Mouse (Mus musculus) MEL (cell line): ENCODE results near the gene Ppp1r18. TPM values are rescaled to one million over a fixed set of nuclear protein-coding genes. Genes with fewer than 3 reads are reported as not detected.

ENCODE experiments used
- DNase-seq: peaks from one replicate; pipeline ENCODE4 v3.0.0; 2011; ENCODE audit warnings: low read depth, low spot score
- H3K27ac ChIP-seq: 2 replicates; pipeline ENCODE4 v1.5.1; 2012; ENCODE audit warnings: low read depth, mild to moderate bottlenecking, control low read depth, low read length, moderate library complexity; ENCODE audit not compliant: control insufficient read depth
- H3K27me3 ChIP-seq, 2 experiments: fragments of 150-350 bp in 1 of 2; sonication (generic) in 1 of 2; 2 replicates each; pipeline ENCODE4 v1.6.1; 2012; ENCODE audit warnings: low read length in 2 of 2, mild to moderate bottlenecking in 2 of 2, improper control_type of control experiment in 1 of 2, moderate library complexity in 1 of 2; ENCODE audit not compliant: insufficient read depth in 2 of 2, control insufficient read depth in 1 of 2
- H3K36me3 ChIP-seq, 2 experiments: 2 replicates each; pipeline ENCODE4 v1.6.1; 2012 to 2014; ENCODE audit warnings: low read length in 2 of 2, improper control_type of control experiment in 1 of 2, inconsistent platforms in 1 of 2, mild to moderate bottlenecking in 1 of 2; ENCODE audit not compliant: insufficient read depth in 2 of 2, control insufficient read depth in 1 of 2
- H3K4me1 ChIP-seq, 2 experiments: fragments of 150-350 bp in 1 of 2; sonication (generic) in 1 of 2; 2 replicates each; pipeline ENCODE4 v1.6.1; 2012; ENCODE audit warnings: low read length in 2 of 2, improper control_type of control experiment in 1 of 2, mild to moderate bottlenecking in 1 of 2; ENCODE audit not compliant: insufficient read depth in 2 of 2, control insufficient read depth in 1 of 2
- H3K4me3 ChIP-seq, 2 experiments: fragments of 150-350 bp in 1 of 2; sonication (generic) in 1 of 2; 2 replicates each; pipeline ENCODE4 v1.5.1; 2012; ENCODE audit warnings: low read depth in 2 of 2, low read length in 2 of 2, mild to moderate bottlenecking in 2 of 2, moderate library complexity in 2 of 2, control low read depth in 1 of 2, improper control_type of control experiment in 1 of 2; ENCODE audit not compliant: control insufficient read depth in 1 of 2, insufficient read depth in 1 of 2
- H3K79me2 ChIP-seq: 2 replicates; pipeline ENCODE4 v1.6.1; 2012; ENCODE audit warnings: mild to moderate bottlenecking, low read length, moderate library complexity; ENCODE audit not compliant: control insufficient read depth, poor library complexity, insufficient read depth
- H3K9ac ChIP-seq: 2 replicates; pipeline ENCODE4 v1.6.1; 2012; ENCODE audit warnings: low read depth, mild to moderate bottlenecking, control low read depth, low read length, moderate library complexity; ENCODE audit not compliant: control insufficient read depth, poor library complexity, severe bottlenecking
- H3K9me3 ChIP-seq: fragments of 150-350 bp; sonication (generic); replicated peaks from 2 replicates; pipeline ENCODE4 v1.6.1; 2012; ENCODE audit warnings: mild to moderate bottlenecking, low read length, improper control_type of control experiment, moderate library complexity; ENCODE audit not compliant: insufficient read depth
- E2F4 ChIP-seq: IDR thresholded peaks from 2 replicates; pipeline ENCODE4 v1.6.1; 2011; ENCODE audit warnings: low read depth, low read length, improper control_type of control experiment, borderline replicate concordance
- ETS1 ChIP-seq: IDR thresholded peaks from 2 replicates; pipeline ENCODE4 v1.6.1; 2012; ENCODE audit warnings: low read depth, mild to moderate bottlenecking, inconsistent platforms, low read length, improper control_type of control experiment, moderate library complexity
- GABPA ChIP-seq: IDR thresholded peaks from 2 replicates; pipeline ENCODE4 v1.6.1; 2012; ENCODE audit warnings: low read depth, mild to moderate bottlenecking, inconsistent platforms, low read length, improper control_type of control experiment, moderate library complexity
- GATA1 ChIP-seq: IDR thresholded peaks from 2 replicates; pipeline ENCODE4 v1.6.1; 2011; ENCODE audit warnings: low read depth, low read length, improper control_type of control experiment
- JUND ChIP-seq: IDR thresholded peaks from 2 replicates; pipeline ENCODE4 v1.6.1; 2011; ENCODE audit warnings: low read depth, mild to moderate bottlenecking, improper control_type of control experiment, low read length
- MAFK ChIP-seq: IDR thresholded peaks from 2 replicates; pipeline ENCODE4 v1.6.1; 2011; ENCODE audit warnings: low read depth, mild to moderate bottlenecking, low read length, improper control_type of control experiment, borderline replicate concordance
- MAZ ChIP-seq: IDR thresholded peaks from 2 replicates; pipeline ENCODE4 v1.6.1; 2012; ENCODE audit warnings: low read depth, mild to moderate bottlenecking, inconsistent platforms, low read length, improper control_type of control experiment
- MYC ChIP-seq: IDR thresholded peaks from 2 replicates; pipeline ENCODE4 v1.6.1; 2011; ENCODE audit warnings: low read depth, mild to moderate bottlenecking, low read length, improper control_type of control experiment, moderate library complexity
- NELFE ChIP-seq: IDR thresholded peaks from 2 replicates; pipeline ENCODE4 v1.6.1; 2011; ENCODE audit warnings: low read depth, low read length, improper control_type of control experiment
- POLR2AphosphoS2 ChIP-seq: IDR thresholded peaks from 2 replicates; pipeline ENCODE4 v1.6.1; 2011; ENCODE audit warnings: low read length, improper control_type of control experiment
- RCOR1 ChIP-seq: IDR thresholded peaks from 2 replicates; pipeline ENCODE4 v1.6.1; 2012; ENCODE audit warnings: low read depth, mild to moderate bottlenecking, inconsistent platforms, low read length, improper control_type of control experiment
- SIN3A ChIP-seq: IDR thresholded peaks from 2 replicates; pipeline ENCODE4 v1.6.1; 2012; ENCODE audit warnings: low read length, improper control_type of control experiment, inconsistent platforms
- TAL1 ChIP-seq: IDR thresholded peaks from 2 replicates; pipeline ENCODE4 v1.6.1; 2012; ENCODE audit warnings: mild to moderate bottlenecking, inconsistent platforms, low read length, moderate library complexity, mixed read lengths
- TBP ChIP-seq: IDR thresholded peaks from 2 replicates; pipeline ENCODE4 v1.8.0; 2011; ENCODE audit warnings: low read depth, low read length, improper control_type of control experiment
- TCF12 ChIP-seq: IDR thresholded peaks from 2 replicates; pipeline ENCODE4 v1.6.1; 2014; ENCODE audit warnings: low read depth, mild to moderate bottlenecking, inconsistent platforms, low read length, improper control_type of control experiment, moderate library complexity
- polyA plus RNA-seq, 2 experiments: library from polyadenylated mRNA; stranded (reverse) in 1 of 2; unstranded in 1 of 2; fragments of >175 nt in 1 of 2; fragments of >200 nt in 1 of 2; gene quantifications; 2 replicates each; pipeline versions ENCODE4 v1.2.1 to v1.2.4; 2012; ENCODE audit warnings: low replicate concordance in 2 of 2, low read depth in 1 of 2; ENCODE audit not compliant: insufficient read length in 2 of 2, insufficient read depth in 1 of 2, missing spikeins in 1 of 2
- total RNA-seq: library from RNA; depleted of rRNA; stranded (reverse); fragments of 300-350 nt; gene quantifications from 2 replicates; pipeline ENCODE4 v1.2.3, GENCODE M21; 2012

Ppp1r18 gene
- total and polyA plus RNA-seq, 3 experiments = 10.1 to 36.2 TPM; not detected in 1

GRCm38 (mm10) chr17:35850974-35851373 is 14.4 kb upstream of the Ppp1r18 start (continued):
- TF ChIP-seq TAL1 = peak; percentile 99
- TF ChIP-seq NELFE = no peak
- peak; percentile 90 for TF ChIP-seq RCOR1

- Histone ChIP-seq H3K9ac (no peak overlapping the region), H3K36me3 (peaks cover 3 to 14% of the 10 kb centered on the region in 2 experiments; a peak in 3 of 4 replicates), H3K4me3 (no peak overlapping the region), H3K27me3 (no peaks in the 10 kb centered on the region), H3K4me1 (peaks cover 3 to 20% of the 10 kb centered on the region in 2 experiments; a peak in 3 of 4 replicates), H3K79me2 (no peaks in the 10 kb centered on the region; the same call in 1 of the 2 replicates), H3K9me3 (no peaks in the 10 kb centered on the region), H3K27ac (no peak overlapping the region)
- TF ChIP-seq MYC (no peak), MAZ (no peak), SIN3A (no peak), ETS1 (no peak), GABPA (no peak), MAFK (no peak), TBP (no peak)
- DNase-seq = peak; percentile 54
Measured at GRCm38 (mm10) chr17:35859371-35859770, 6.0 kb upstream of the Ppp1r18 start.

GRCm38 (mm10) chr17:35859835-35860234 is 5.6 kb upstream of the Ppp1r18 start:
- Histone ChIP-seq H3K79me2 (no peaks in the 10 kb centered on the region; the same call in 1 of the 2 replicates), H3K27me3 (no peaks in the 10 kb centered on the region), H3K27ac (no peak overlapping the region), H3K9me3 (no peaks in the 10 kb centered on the region), H3K9ac (no peak overlapping the region), H3K36me3 (peaks cover 3 to 14% of the 10 kb centered on the region in 2 experiments; a peak in 3 of 4 replicates), H3K4me3 (no peak overlapping the region), H3K4me1 (peaks cover 3 to 22% of the 10 kb centered on the region in 2 experiments; a peak in 3 of 4 replicates)
- no peak for TF ChIP-seq E2F4
- TF ChIP-seq JUND = no peak
- no peak for TF ChIP-seq MYC
- no peak for TF ChIP-seq TCF12
- TF ChIP-seq GATA1 = no peak
- 0 out of 2 replicates have a peak, but pooled peaks have one; percentile 15 for TF ChIP-seq POLR2AphosphoS2
- no peak for DNase-seq
